Mouse (Mus musculus): ENCODE measurements around the gene Sord.
A peak's percentile ranks its signal among the peaks of the same experiment; 100 is the strongest.

The Sord gene

DNA sequence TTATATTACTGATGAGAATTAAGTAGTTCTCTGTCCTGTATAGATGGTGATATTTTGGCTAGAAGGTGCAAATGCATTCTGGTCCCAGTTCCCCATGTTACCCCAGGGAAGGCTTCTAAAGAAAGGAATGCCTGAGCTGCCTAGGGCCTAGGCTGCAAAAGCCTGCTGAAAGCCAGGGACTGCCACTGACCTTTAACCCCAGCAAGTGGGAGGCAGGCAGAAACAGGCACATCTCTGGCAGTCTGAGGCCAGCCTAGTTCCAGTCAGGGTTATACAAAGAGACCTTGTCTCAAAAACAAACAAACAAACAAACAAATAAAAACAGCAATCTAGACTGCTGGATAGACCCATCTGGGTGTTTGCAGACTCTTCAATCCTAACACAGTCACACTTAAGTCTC is 6.2 kb downstream of the Sord start:
- DNase-seq (ENCODE audit: low spot score) = peak; percentile 67

DNA sequence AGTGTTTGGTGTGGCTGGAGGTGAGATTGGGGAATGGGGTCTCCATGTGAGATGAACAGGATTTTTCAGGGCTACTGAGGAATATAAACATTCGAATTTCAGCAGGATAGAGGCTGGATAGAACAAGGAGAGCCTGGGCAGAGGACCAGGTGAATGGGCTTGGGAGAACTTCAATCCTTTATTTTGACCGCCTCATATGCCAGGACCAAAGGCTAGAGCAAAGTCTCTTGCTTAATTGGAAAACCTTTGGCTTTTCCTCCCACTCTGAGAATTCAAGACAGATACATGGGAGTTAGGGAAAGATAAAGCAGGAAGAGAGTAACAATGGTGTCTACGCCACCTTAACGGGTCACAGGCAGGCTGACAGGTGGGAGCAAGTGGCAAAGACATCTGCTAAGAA is 6.7 kb downstream of the Sord start:
- no peak for DNase-seq (ENCODE audit: low spot score)

DNA sequence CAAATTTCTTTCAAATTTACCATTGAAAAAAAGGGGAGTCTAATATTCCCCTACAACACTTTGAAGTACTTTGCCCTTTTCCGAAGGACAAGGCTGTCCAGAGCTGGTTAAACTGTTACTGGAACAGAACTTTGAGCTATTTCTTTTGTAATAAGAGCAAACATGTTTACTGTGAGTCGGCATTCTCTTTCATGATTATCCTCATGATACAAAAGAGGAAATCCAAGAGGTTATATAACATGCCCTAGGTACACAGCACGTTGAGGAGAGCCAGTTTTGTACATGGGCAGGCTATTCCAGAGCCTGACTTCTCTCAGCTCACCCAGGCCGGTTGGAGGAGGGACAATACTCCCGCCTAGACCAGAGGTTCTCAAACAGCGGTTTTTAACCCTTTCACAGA is 7.4 kb downstream of the Sord start:
- DNase-seq (ENCODE audit: low spot score) = peak; percentile 51

DNA sequence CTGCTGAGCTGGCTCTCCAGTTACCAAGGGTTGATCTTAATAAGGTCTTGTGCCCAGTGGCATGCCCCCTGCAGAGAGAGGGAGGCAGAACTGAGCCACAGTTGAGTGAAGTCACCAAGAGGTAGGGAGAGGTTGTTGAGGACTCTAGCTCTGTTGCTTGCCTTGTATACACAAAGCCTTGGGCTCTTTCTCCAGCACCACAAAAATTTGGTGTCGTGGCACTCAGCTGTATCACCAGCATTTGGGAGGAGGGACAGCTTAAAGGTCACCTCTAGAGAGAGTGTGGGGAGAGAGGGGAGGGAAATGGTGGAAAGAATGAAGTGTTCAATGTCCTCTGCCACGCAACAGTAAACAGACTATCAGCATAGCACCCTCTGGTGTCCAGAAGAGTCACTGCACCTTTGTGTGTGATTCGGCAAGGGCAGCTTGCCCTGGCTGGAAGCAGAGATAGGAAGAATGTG is 9.2 kb downstream of the Sord start:
- DNase-seq (ENCODE audit: low spot score) = peak; percentile 63

DNA sequence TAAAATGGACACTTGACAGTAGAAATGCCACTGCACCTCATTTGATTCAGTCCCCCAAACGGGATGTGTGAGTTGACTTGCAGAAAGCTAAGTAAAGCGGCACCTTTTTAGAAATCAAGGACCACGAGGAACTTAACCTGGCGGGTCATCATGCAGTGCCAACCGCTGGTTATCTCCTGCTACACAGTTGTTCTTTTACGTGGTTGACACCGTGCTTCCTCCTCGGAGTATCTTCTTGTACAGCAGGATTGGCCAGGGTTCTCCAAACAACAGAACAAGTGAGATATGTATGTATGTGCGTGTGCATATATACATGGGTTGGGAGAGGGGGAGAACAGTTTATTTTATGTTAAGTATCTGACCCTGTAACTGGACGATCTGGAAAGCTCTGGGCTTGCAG is 13.2 kb downstream of the Sord start:
- no peak for DNase-seq (ENCODE audit: low spot score)

DNA sequence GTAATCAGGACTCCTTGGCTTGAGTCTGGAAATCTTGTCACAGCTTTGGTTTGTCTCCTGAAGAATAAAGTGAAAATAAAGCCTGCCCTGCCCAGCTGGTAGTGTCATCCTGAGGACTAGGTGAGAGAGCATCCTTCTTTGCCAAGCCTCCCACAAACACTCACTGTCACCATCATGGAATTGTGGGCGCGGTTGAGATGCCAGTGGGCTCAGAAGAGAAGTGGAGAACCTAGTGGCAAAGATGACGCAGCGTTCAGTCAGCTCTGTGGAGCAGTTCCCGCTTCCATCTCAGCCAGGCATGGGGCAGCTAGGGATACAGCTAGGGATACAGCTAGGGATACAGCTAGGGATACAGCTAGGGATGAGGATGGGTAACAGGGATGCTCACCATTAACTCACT is 21.4 kb downstream of the Sord start:
- no peak for DNase-seq (ENCODE audit: low spot score)

DNA sequence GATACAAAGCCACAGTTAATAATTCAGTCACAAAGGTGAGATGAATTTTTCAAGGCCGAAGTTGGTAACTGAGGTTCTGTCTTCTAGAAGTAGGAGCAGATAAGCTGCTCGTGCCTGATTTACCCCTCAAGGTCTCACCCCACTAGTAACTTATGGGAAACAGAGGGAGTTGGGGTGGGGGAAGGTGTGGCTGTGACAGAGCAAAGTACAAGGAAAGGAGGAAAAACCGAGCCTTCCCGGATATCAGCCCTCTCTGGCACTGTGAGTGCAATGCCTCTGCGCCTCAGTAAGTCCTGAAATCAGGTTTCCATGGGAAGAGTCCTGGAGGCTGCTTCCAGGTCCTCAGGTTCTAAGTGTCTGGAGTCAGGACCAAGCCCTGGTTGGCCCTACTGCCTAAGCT is 26.2 kb downstream of the Sord start:
- DNase-seq (ENCODE audit: low spot score) = no peak

DNA sequence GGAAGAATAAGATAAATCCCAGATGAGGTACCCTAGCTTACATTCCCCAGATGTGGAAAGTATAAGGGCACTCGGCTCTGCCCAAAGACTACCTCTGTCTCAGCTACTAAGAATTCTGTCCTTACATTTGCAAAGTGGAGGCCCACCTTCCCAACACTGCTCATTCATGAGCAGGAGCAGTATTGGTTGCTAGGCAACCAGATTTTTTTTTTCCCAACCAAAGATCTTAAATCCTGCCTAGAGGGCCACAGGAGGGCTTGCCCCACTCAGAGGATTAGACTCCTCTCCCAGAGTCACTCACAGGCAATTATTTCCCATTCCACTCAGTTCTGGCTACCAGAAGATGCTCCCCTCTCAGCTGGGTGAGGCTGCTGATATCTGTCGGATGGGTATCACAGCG is 30.1 kb downstream of the Sord start:
- no peak for DNase-seq (ENCODE audit: low spot score)

DNA sequence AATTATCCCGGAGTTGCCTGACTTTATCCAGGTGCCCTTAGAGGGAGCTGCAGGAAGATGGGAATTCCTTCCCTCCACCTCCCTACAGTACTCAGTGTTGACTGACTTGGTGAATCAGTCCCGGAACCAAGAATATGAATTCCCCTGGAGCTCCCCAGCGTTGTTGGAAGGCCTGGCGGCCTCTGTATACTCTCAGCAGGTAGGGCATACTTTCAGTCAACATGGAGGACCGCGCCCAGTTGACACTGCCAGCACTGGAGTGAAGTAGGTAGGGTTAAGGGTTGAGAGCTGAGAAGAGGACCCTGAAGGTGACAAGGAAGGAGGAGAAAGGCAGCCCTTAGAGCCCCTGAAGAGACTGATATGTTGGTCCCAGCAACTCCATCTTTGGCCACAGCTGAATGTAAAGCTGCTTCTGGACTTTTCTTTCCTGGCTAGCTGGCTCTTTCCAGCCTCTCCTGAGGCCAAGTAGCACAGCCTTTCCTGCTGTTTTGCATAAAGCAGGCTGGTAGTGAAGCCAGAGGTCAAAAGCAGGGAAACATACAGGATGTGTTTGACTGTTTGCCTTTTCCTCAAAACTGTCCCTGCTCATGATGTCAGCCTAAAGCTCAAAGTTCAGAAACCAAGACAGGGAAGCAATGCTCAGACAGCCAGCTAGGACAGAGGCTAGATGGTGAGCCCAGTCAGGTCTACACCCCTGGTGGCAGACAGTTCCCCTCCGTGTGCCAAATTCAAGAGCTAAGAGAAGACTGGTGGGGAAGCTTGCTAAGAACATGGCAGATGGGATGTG is 32.1 kb downstream of the Sord start:
- DNase-seq (ENCODE audit: low spot score) = peak; percentile 65

DNA sequence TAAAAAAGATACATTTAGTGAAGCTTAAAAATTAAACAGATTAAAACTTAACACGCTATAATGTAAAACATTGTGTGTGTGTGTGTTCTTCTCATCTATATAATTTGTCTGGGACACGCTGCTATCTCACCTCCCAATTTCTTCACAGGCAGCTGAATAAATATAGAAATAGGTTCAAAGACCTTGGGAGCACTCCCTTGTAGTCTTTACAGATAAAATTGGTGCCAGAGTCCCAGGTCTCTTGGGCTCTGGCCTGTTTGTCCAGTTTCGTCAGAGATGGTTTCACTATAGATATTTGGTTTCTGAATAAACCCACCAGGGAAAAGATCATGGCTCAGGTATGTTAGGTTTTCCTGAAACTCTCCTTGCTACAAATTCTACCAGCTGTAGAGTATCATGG is 44.2 kb downstream of the Sord start:
- no peak for DNase-seq (ENCODE audit: low spot score)

DNA sequence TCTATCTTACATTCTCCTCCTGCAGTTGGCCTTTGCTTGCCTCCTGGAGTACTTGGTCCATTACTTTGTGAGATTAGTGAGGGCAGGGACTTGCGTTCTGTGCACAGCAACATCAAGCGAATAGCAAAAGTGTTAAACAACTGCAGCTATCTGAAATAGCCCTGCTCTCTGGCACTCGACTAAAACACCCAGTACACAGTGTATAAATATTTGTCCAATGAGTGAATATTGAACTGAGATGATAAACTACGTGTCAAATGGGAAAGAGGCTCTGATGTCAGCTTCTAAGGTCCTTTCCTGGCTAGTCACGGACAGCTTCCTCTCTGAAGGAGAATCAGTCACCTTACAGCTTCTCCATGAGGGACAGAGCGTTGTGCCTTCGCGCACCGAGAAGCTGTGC is 49.5 kb downstream of the Sord start:
- DNase-seq (ENCODE audit: low spot score) = no peak

DNA sequence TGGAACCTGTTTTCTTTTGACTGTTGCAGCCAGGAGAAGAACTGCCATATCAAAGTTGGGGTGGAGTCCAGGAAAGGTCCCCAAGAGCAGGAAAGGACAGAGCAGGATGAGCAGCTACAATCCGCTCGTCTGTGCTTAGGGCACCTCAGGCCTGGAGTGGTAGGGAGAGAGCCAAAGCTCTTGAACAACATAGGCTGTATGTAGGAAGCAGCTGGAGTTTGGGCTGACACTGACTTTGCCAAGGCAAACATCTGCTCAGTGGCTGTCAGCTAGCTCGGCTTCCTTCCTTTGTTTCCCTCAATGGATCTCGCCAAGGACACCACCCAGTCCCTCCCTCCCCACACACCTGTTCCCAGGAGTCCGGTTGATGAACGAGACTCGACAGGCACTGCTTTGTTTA is 51.6 kb downstream of the Sord start:
- no peak for DNase-seq (ENCODE audit: low spot score)

DNA sequence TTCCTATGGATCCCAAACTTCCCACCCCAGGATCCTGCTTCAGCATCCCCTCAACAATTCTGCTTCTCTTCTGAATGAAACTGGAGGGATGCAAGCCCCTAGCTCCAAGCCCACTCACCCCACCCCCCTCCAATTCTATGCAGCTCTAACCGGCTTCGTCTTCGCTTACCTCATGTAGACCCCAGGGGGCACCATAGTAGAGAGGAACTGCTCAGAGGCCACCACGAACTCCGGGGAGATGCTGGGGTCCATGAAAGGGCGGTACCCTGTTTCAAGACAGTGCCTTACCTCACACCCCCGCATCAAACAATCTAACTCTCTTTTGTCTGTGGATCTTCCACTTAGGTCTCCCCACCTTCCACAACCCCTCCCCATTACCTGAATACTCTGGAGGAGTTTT is 60.4 kb downstream of the Sord start:
- DNase-seq (ENCODE audit: low spot score) = no peak

DNA sequence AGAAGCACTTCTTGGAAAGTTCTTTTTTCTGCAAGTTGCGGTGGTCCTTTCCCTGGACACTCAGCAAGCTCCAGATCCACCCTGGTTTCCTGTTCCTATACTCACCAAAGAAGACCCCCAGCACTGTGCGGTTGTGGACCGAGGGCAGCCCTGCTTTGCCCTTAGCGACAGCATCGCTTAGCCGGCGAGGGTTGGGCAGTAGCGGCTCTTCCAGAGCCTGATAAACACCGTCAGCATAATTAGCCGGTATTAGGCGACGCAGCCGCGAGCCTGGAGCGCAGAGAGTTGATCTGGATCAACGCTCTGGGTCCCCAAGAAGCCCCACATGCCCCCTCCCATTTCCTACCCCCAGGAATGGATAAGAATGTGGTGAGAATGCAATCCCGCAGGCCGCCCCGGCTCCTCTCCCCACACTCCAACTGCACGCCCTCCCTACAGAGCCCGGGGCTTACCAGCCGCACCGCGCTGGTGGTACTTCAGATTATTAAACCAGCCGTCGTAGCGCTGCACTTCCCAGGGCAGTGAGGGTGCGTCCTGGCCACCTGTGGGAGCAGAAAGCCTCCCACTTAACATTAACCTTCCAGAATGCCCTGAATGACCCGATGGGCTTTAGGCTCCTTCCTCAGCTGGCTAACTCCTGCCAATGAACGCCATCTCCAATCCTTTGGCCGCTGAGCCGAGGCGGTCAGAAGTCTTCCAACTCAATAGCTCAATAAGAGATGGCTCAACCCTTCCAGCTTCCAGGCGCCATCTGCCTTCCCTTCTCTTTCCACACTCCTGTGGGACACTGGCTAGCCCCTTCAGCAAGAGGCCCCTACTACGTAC is 62.9 kb downstream of the Sord start:
- no peak for DNase-seq (ENCODE audit: low spot score)

DNA sequence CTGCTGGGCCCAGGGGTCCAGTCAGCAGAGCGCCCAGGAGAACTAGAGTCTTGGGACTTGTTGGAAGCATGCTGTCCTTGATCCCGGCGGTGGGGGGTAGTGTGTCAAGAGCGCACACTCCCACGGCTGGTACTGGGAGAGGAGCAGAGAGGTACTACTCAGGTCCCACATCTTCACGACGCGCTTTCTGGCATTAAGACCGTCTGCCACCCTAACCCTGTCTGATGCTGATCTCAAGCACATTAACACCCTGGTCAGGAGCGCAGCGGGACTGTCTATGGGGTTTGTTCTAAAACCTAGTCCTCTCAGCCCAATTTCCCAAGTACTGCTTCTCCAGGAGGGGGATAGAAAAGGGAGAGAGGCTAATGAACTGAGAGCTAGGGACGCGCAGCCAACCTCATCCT is 63.5 kb downstream of the Sord start, which contains the start of gene Duox2:
TSS of gene Duox2 (minus strand) at position 354 of the 404 bp plus-strand sequence.
- no peak for DNase-seq (ENCODE audit: low spot score)

DNA sequence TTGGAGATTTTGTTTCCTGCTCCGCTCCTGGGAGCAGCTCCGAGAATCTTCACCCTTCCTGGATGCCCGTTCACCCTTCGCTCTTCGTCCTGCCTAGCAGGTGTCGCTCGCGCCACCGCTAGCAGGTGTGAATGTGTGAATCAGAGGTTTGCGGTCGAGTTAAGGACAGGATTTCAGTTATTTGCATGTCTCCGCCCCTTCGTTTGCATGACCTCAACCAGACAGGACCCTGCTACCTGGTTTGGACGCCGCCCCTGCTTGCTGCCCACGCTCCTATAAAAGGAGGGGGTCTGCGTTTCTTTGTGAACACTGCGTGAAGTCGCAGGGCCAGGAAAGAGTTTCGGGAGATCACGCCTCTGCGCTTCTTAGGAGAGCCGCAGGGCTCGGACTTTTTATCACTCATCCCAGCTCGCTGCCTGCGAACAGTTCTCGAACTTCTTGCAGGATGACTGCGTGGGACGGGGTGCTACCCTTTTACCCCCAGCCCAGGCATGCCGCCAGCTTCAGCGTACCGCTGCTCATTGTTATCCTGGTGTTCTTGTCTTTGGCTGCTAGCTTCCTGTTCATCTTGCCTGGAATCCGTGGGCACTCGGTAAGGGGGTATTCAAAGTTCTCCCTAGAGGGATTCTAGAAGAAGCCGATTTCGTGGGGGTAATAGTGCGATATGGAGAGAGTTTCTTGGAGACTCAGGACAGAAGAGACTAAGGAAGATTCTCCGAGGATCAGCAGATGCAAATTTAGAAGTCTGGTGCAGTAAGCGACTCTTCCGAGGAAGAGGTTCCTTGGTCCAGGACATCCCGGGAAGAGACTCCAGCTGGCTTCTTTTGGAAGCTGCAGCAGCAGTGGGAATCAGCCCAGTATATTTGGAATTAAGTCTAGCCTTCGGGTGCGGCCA is 64.3 kb downstream of the Sord start, which contains the start of gene Duoxa2:
TSS of gene Duoxa2 (plus strand) at position 305 of the 895 bp plus-strand sequence.
- DNase-seq (ENCODE audit: low spot score) = peak; percentile 38

DNA sequence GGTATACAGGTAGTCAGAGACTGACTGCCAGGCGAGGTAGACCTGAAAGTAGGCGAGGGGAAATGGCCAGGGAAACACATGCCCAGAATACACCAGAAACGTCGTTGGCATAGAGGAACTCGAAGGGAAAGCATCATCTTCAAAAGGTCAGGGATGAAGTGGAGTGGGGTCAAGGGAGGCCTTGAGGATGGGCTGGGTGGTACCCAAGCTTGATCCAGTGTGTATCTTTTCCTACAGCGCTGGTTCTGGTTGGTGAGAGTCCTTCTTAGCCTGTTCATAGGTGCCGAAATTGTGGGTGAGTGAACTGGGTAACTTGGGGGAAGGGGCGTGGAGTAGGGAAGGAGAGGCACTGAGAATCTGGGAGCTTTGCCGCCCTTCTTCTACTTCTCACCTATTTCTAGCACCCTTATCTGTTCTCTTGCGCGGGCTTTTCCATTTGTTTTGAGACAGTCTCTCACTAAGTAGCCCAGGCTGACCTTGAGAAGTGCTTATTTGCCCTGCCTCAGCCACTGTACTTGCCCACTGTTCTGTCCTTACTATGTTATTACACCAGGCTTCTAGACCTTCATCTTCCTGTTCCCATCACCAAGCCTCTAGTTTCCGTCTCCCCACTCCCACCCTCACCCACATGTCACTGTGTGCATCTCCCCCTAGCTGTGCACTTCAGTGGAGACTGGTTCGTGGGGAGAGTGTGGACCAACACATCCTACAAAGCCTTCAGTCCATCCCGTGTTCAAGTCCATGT is 65.5 kb downstream of the Sord start:
- DNase-seq (ENCODE audit: low spot score) = no peak

DNA sequence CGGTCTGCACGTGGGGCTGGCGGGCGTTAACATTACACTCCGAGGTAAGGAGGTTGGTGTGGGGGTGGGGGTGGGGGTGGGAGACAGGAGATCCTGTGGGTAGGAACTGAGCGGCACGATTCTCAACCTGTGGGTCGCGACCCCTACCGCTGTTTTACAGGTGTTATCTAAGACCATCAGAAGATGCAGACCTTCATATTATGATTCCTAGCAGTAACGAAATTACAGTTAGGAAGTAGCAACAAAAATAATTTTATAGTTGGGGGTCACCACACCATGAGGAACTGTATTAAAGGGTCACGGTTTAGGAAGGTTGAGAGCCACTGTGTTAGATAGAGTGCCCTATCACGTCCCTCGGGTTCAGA is 66.1 kb downstream of the Sord start:
- DNase-seq (ENCODE audit: low spot score) = no peak

DNA sequence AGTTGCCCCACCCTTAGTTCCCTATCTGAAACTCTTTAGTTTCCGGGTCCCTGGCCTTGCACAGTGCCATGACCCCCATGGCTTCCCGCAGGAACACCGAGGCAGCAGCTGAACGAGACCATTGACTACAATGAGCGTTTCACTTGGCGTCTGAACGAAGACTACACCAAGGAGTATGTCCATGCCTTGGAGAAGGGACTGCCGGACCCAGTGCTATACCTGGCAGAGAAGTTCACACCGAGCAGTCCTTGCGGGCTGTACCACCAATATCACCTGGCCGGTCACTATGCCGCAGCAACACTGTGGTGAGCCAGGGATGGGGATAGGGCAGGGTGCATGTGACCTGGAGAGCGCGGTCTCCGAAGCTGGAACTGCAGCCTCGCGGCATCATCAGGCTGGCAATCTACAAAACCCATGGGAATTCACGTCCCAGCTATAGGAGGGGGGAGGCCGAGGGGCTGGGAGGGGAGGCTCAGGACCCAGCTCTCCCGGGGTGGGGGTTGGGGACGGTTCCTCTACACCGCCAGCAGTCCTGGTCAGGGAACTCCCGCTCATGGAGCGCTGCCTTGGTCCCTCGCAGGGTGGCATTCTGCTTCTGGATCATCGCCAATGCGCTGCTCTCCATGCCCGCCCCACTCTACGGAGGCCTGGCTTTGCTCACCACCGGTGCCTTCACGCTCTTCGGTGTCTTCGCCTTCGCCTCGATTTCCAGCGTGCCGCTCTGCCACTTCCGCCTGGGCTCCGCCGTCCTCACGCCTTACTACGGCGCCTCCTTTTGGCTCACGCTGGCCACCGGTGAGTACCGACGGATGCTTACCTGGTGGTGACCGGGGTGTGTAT is 66.8 kb downstream of the Sord start:
- no peak for DNase-seq (ENCODE audit: low spot score)

DNA sequence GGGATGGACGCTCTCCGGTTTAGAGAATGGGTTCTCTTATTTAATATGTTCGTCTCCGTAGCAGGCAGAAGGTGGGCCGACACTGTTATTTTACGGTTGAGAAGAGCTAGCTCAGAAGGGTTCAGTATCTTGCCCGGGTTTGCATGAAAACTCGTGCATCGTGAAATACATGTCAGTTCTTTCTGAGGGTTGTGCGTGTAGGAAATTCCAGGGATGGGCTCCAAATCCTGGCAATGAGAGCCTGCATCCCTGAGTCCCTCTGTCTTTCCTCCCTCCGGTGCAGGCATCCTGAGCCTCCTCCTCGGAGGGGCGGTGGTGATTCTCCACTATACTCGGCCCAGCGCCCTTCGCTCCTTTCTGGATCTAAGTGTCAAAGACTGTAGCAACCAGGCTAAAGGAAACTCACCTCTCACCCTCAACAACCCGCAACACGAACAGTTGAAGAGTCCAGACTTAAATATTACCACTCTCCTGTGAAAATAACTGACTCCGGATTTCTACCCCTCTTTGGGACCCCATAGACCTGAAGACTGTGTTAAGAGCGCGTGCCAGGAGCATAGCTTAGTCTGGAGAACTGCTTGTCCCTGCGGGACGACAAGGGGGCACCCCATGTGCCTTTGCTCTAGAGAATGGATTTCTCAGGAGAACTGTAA is 67.5 kb downstream of the Sord start:
- no peak for DNase-seq (ENCODE audit: low spot score)
